Comparison of ENCODE assay signal across 24 mouse cellular contexts in genomic region chr8:121526811-121527550, GRCm38 (mm10). TPM values are rescaled to one million over a fixed set of nuclear protein-coding genes. Genes with fewer than 3 reads are reported as not detected.
A peak's percentile ranks its signal among the peaks of the same experiment; 100 is the strongest.
DNase-seq lines count a peak whose midpoint lies in the region; ATAC-seq and TF ChIP-seq lines count a peak whose summit lies in the region.
"Had no signal": no experiment of that assay in that cellular context is flagged by ENCODE, and none has a peak within 500 bp of the region (broad histone marks: within the 10 kb centered on the region; RNA-seq: fewer than 3 reads in every experiment).

No protein-coding gene starts in this region.

- H3K4me2 ChIP-seq in embryonic facial prominence, embryonic 12.5 days (replicated peaks): no peak overlapping the region
- no peak overlapping the region for H3K4me2 ChIP-seq in kidney, postnatal 0 days (ENCODE audit: low read length)
- no peak overlapping the region for H3K4me2 ChIP-seq in lung, embryonic 16.5 days (ENCODE audit: low read depth, low read length)
- no peak overlapping the region for H3K4me2 ChIP-seq in lung, postnatal 0 days (replicated peaks; ENCODE audit: low read depth, low read length)
- no peak overlapping the region for H3K4me2 ChIP-seq in limb, embryonic 14.5 days (replicated peaks; ENCODE audit: low read depth, low read length, severe bottlenecking)
- H3K4me2 ChIP-seq: liver, embryonic 13.5 days; midbrain, embryonic 12.5 days; neural tube, embryonic 13.5 days had no signal

- no peak for ATAC-seq in embryonic facial prominence, embryonic 12.5 days (ENCODE audit: insufficient number of reproducible peaks, insufficient read depth, low FRiP score, low TSS enrichment)
- ATAC-seq in kidney, postnatal 0 days (replicated peaks; ENCODE audit: low FRiP score, low read depth): no peak
- ATAC-seq in lung, embryonic 16.5 days (ENCODE audit: low read depth): peak; percentile 37; the same call in 1 of the 2 replicates
- ATAC-seq in lung, postnatal 0 days: no peak
- peak; percentile 70; the same call in 1 of the 2 replicates for ATAC-seq in limb, embryonic 14.5 days (ENCODE audit: low FRiP score, low read depth)
- ATAC-seq: activated CD4-positive, CD25-positive, alpha-beta regulatory T cell, adult 4 months; forebrain, postnatal 0 days; hindbrain, postnatal 0 days had no signal

- peak overlapping the region; percentile 16; the same call in 1 of the 2 replicates for H3K9ac ChIP-seq in embryonic facial prominence, embryonic 12.5 days
- no peak overlapping the region for H3K9ac ChIP-seq in kidney, postnatal 0 days (ENCODE audit: low read depth, low read length)
- no peak overlapping the region for H3K9ac ChIP-seq in lung, embryonic 16.5 days (ENCODE audit: low read length)
- H3K9ac ChIP-seq in lung, postnatal 0 days (replicated peaks; ENCODE audit: low read depth): no peak overlapping the region
- no peak overlapping the region for H3K9ac ChIP-seq in limb, embryonic 14.5 days (ENCODE audit: low read depth, low read length, severe bottlenecking)
- H3K9ac ChIP-seq: forebrain, postnatal 0 days; liver, embryonic 13.5 days; midbrain, embryonic 12.5 days; neural tube, embryonic 13.5 days had no signal

- H3K27me3 ChIP-seq in embryonic facial prominence, embryonic 12.5 days: peaks cover 9% of the 10 kb centered on the region; the same call in 1 of the 2 replicates
- peaks cover 30% of the 10 kb centered on the region; the same call in 1 of the 2 replicates for H3K27me3 ChIP-seq in embryonic facial prominence, embryonic 10.5 days (replicated peaks; ENCODE audit: low read depth, poor library complexity, severe bottlenecking)
- H3K27me3 ChIP-seq in kidney, postnatal 0 days (ENCODE audit: insufficient read depth, low read length): no peaks in the 10 kb centered on the region
- H3K27me3 ChIP-seq in lung, embryonic 16.5 days (ENCODE audit: control insufficient read depth, insufficient read depth, low read depth, low read length): peaks cover 5% of the 10 kb centered on the region; the same call in 1 of the 2 replicates
- H3K27me3 ChIP-seq in lung, postnatal 0 days (replicated peaks; ENCODE audit: insufficient read depth, low read length): no peaks in the 10 kb centered on the region
- H3K27me3 ChIP-seq in limb, embryonic 14.5 days (ENCODE audit: control insufficient read depth, insufficient read depth, low read length): no peaks in the 10 kb centered on the region
- H3K27me3 ChIP-seq: liver, embryonic 13.5 days had no signal

- DNase-seq in embryonic facial prominence, embryonic 10.5 days (ENCODE audit: low spot score): no peak
- DNase-seq in kidney, postnatal 0 days (ENCODE audit: low spot score): peak; percentile 36
- DNase-seq in kidney, adult 9 months: no peak
- no peak for DNase-seq in lung, postnatal 0 days (ENCODE audit: low spot score)
- peak; percentile 42 for DNase-seq in limb, embryonic 14.5 days (ENCODE audit: low spot score)
- no peak for DNase-seq in thymus, postnatal 0 days (ENCODE audit: low spot score)
- DNase-seq: adrenal gland, postnatal 10 days; cerebellum, adult 9-10 months; forebrain, postnatal 0 days; kidney, adult 8-10 months; left cerebral cortex, postnatal 4 days; liver, embryonic 13.5 days; spleen, adult 18-20 months; thymus, adult 18-20 months had no signal

- H3K36me3 ChIP-seq in embryonic facial prominence, embryonic 12.5 days: no peaks in the 10 kb centered on the region
- no peaks in the 10 kb centered on the region for H3K36me3 ChIP-seq in embryonic facial prominence, embryonic 10.5 days (replicated peaks)
- H3K36me3 ChIP-seq in kidney, postnatal 0 days (ENCODE audit: insufficient read depth, low read length): no peaks in the 10 kb centered on the region
- no peaks in the 10 kb centered on the region for H3K36me3 ChIP-seq in lung, embryonic 16.5 days (ENCODE audit: control insufficient read depth, insufficient read depth, low read length)
- no peaks in the 10 kb centered on the region for H3K36me3 ChIP-seq in lung, postnatal 0 days (ENCODE audit: insufficient read depth, low read length)
- H3K36me3 ChIP-seq in limb, embryonic 14.5 days (ENCODE audit: control insufficient read depth, insufficient read depth, low read length): no peaks in the 10 kb centered on the region
- H3K36me3 ChIP-seq: hindbrain, embryonic 10.5 days; liver, embryonic 13.5 days; midbrain, embryonic 12.5 days; neural tube, embryonic 13.5 days had no signal

- WGBS in embryonic facial prominence, embryonic 12.5 days: 45% methylated on average over 6 of the region's 6 CpGs
- WGBS in embryonic facial prominence, embryonic 10.5 days: 67% methylated on average over 6 of the region's 6 CpGs
- WGBS in kidney, postnatal 0 days: 36% methylated on average over 6 of the region's 6 CpGs
- 48% methylated on average over 6 of the region's 6 CpGs for WGBS in lung, embryonic 16.5 days
- 44% methylated on average over 6 of the region's 6 CpGs for WGBS in lung, postnatal 0 days
- 33% methylated on average over 5 of the region's 6 CpGs for WGBS in limb, embryonic 14.5 days

- H3K4me3 ChIP-seq in embryonic facial prominence, embryonic 12.5 days: no peak overlapping the region
- no peak overlapping the region for H3K4me3 ChIP-seq in embryonic facial prominence, embryonic 10.5 days
- H3K4me3 ChIP-seq in kidney, postnatal 0 days (replicated peaks; ENCODE audit: low read depth, low read length): no peak overlapping the region
- no peak overlapping the region for H3K4me3 ChIP-seq in lung, embryonic 16.5 days (ENCODE audit: low read length)
- H3K4me3 ChIP-seq in lung, postnatal 0 days (ENCODE audit: low read depth, low read length): no peak overlapping the region
- H3K4me3 ChIP-seq in limb, embryonic 14.5 days (replicated peaks; ENCODE audit: low read length): no peak overlapping the region
- H3K4me3 ChIP-seq: hindbrain, embryonic 10.5 days; left cerebral cortex, adult 2 months; liver, embryonic 13.5 days; midbrain, embryonic 12.5 days; neural tube, embryonic 13.5 days had no signal

- TF ChIP-seq EP300 in lung, postnatal 0 days (IDR thresholded peaks at IDR 0.05): no peak

- H3K9me3 ChIP-seq in embryonic facial prominence, embryonic 12.5 days: no peaks in the 10 kb centered on the region
- no peaks in the 10 kb centered on the region for H3K9me3 ChIP-seq in embryonic facial prominence, embryonic 10.5 days
- H3K9me3 ChIP-seq in kidney, postnatal 0 days (replicated peaks; ENCODE audit: low read length): no peaks in the 10 kb centered on the region
- H3K9me3 ChIP-seq in lung, embryonic 16.5 days (ENCODE audit: control insufficient read depth, low read length): no peaks in the 10 kb centered on the region
- no peaks in the 10 kb centered on the region for H3K9me3 ChIP-seq in lung, postnatal 0 days (ENCODE audit: low read length)
- H3K9me3 ChIP-seq in limb, embryonic 14.5 days (ENCODE audit: control insufficient read depth, low read length): no peaks in the 10 kb centered on the region
- H3K9me3 ChIP-seq: hindbrain, embryonic 10.5 days; liver, embryonic 13.5 days; midbrain, embryonic 12.5 days; neural tube, embryonic 13.5 days had no signal

- peaks cover 4% of the 10 kb centered on the region; the same call in 1 of the 2 replicates for H3K4me1 ChIP-seq in embryonic facial prominence, embryonic 12.5 days
- peaks cover 14% of the 10 kb centered on the region; the same call in 1 of the 2 replicates for H3K4me1 ChIP-seq in embryonic facial prominence, embryonic 10.5 days
- H3K4me1 ChIP-seq in kidney, postnatal 0 days (replicated peaks; ENCODE audit: insufficient read depth, low read length): peaks cover 5% of the 10 kb centered on the region; the same call in 1 of the 2 replicates
- peaks cover 22% of the 10 kb centered on the region for H3K4me1 ChIP-seq in lung, embryonic 16.5 days (replicated peaks; ENCODE audit: control insufficient read depth, insufficient read depth, low read length)
- H3K4me1 ChIP-seq in lung, postnatal 0 days (ENCODE audit: insufficient read depth, low read depth, low read length): no peaks in the 10 kb centered on the region; the same call in 1 of the 2 replicates
- H3K4me1 ChIP-seq in limb, embryonic 14.5 days (ENCODE audit: control insufficient read depth, insufficient read depth, low read length): peaks cover 5% of the 10 kb centered on the region; the same call in 1 of the 2 replicates
- H3K4me1 ChIP-seq: liver, embryonic 13.5 days; midbrain, embryonic 12.5 days; neural tube, embryonic 13.5 days had no signal

- no peak overlapping the region for H3K27ac ChIP-seq in embryonic facial prominence, embryonic 12.5 days
- H3K27ac ChIP-seq in embryonic facial prominence, embryonic 10.5 days (replicated peaks): no peak overlapping the region; the same call in 1 of the 2 replicates
- peak overlapping the region; percentile 42; the same call in 1 of the 2 replicates for H3K27ac ChIP-seq in kidney, postnatal 0 days
- H3K27ac ChIP-seq in lung, embryonic 16.5 days (ENCODE audit: low read length): peak overlapping the region; percentile 50
- H3K27ac ChIP-seq in lung, postnatal 0 days (ENCODE audit: low read length): no peak overlapping the region
- H3K27ac ChIP-seq in limb, embryonic 14.5 days (replicated peaks; ENCODE audit: low read depth, low read length): peak overlapping the region; percentile 55; the same call in 1 of the 2 replicates
- H3K27ac ChIP-seq: hindbrain, embryonic 10.5 days; hindbrain, postnatal 0 days; left cerebral cortex, adult 2 months; liver, embryonic 13.5 days; midbrain, embryonic 12.5 days; neural tube, embryonic 13.5 days had no signal

- no peak for TF ChIP-seq POLR2A in limb, embryonic 14.5 days (IDR thresholded peaks at IDR 0.05; ENCODE audit: borderline replicate concordance, extremely low read depth, insufficient read depth, insufficient read length)

- no peak for TF ChIP-seq CTCF in kidney, postnatal 0 days (IDR thresholded peaks at IDR 0.05; ENCODE audit: low read depth)
- no peak for TF ChIP-seq CTCF in lung, postnatal 0 days (IDR thresholded peaks at IDR 0.05)

RNA-seq across cellular contexts. Expression of gene 1700018B08Rik, which starts 17.1 kb away (rescaled TPM):
- polyA plus RNA-seq in embryonic facial prominence, embryonic 12.5 days (2016; fragmentation: Nextera tagmentation; extraction: Ambion mirVana): not detected in 2 replicates
- polyA plus RNA-seq in embryonic facial prominence, embryonic 10.5 days (2016; fragmentation: Nextera tagmentation; extraction: Ambion mirVana): not detected in 2 replicates
- polyA plus RNA-seq in kidney, postnatal 0 days (2015; fragmentation: Nextera tagmentation; extraction: Ambion mirVana): not detected in 2 replicates
- polyA plus RNA-seq in lung, embryonic 16.5 days (2015; fragmentation: Nextera tagmentation; extraction: Ambion mirVana): not detected in 2 replicates
- polyA plus RNA-seq in lung, postnatal 0 days (2015; fragmentation: Nextera tagmentation; extraction: Ambion mirVana): not detected in 2 replicates
- not detected in 2 replicates for polyA plus RNA-seq in limb, embryonic 14.5 days (2012; rRNA removed)
- not detected in 2 replicates for polyA plus RNA-seq in limb, embryonic 14.5 days (2014; fragmentation: Nextera tagmentation; extraction: Ambion mirVana)
- polyA plus RNA-seq in thymus, postnatal 0 days (2015; fragmentation: Nextera tagmentation; extraction: Ambion mirVana): not detected in 2 replicates
- polyA plus RNA-seq: activated CD4-positive, CD25-positive, alpha-beta regulatory T cell, adult 4 months; embryonic facial prominence, embryonic 11.5 days; forebrain, postnatal 0 days; heart, postnatal 0 days; hindbrain, embryonic 10.5 days; hindbrain, postnatal 0 days; liver, embryonic 13.5 days; midbrain, embryonic 12.5 days; neural tube, embryonic 13.5 days had no signal

RNA-seq across cellular contexts. Expression of gene Fbxo31, which starts 51.6 kb away (rescaled TPM):
- 23.9 and 26.7 TPM in 2 replicates for polyA plus RNA-seq in embryonic facial prominence, embryonic 12.5 days (2016; fragmentation: Nextera tagmentation; extraction: Ambion mirVana)
- 13.9 and 15.0 TPM in 2 replicates for polyA plus RNA-seq in embryonic facial prominence, embryonic 10.5 days (2016; fragmentation: Nextera tagmentation; extraction: Ambion mirVana)
- polyA plus RNA-seq in kidney, postnatal 0 days (2015; fragmentation: Nextera tagmentation; extraction: Ambion mirVana): 13.4 and 14.9 TPM in 2 replicates
- 12.0 and 12.9 TPM in 2 replicates for polyA plus RNA-seq in lung, embryonic 16.5 days (2015; fragmentation: Nextera tagmentation; extraction: Ambion mirVana)
- 12.1 and 13.9 TPM in 2 replicates for polyA plus RNA-seq in lung, postnatal 0 days (2015; fragmentation: Nextera tagmentation; extraction: Ambion mirVana)
- 21.5 and 28.5 TPM in 2 replicates for polyA plus RNA-seq in limb, embryonic 14.5 days (2012; rRNA removed)
- polyA plus RNA-seq in limb, embryonic 14.5 days (2014; fragmentation: Nextera tagmentation; extraction: Ambion mirVana): 19.1 and 21.0 TPM in 2 replicates
- polyA plus RNA-seq in thymus, postnatal 0 days (2015; fragmentation: Nextera tagmentation; extraction: Ambion mirVana): 14.3 and 18.3 TPM in 2 replicates

Comparison
In these comparisons a context has a peak if more than half of its experiments do, and no peak if none do; other contexts are left out.
1. ATAC-seq: peak in lung, embryonic 16.5 days (single experiment) and limb, embryonic 14.5 days (single experiment); none in embryonic facial prominence, embryonic 12.5 days (single experiment), kidney, postnatal 0 days (single experiment) and lung, postnatal 0 days (single experiment).
2. H3K27ac ChIP-seq: peak in kidney, postnatal 0 days (single experiment), lung, embryonic 16.5 days (single experiment) and limb, embryonic 14.5 days (single experiment); none in embryonic facial prominence, embryonic 12.5 days (single experiment), embryonic facial prominence, embryonic 10.5 days (single experiment) and lung, postnatal 0 days (single experiment).
3. DNase-seq: peak in kidney, postnatal 0 days (single experiment) and limb, embryonic 14.5 days (single experiment); none in embryonic facial prominence, embryonic 10.5 days (single experiment), kidney, adult 9 months (single experiment), lung, postnatal 0 days (single experiment) and thymus, postnatal 0 days (single experiment).